Mouse (Mus musculus): ENCODE results near the gene Krtap5-1. TPM values are rescaled to one million over a fixed set of nuclear protein-coding genes. Genes with fewer than 3 reads are reported as not detected.
"Not testable (repeated sequence)": the region's sequence is repeated elsewhere in the genome, so short reads cannot be mapped to it uniquely, and the experiment has no call there.

The Krtap5-1 gene
- polyA plus RNA-seq, 1 experiment from 2014 or later = not detected

- no peak overlapping the region for H3K9ac ChIP-seq
- WGBS = 93% methylated on average over 6 of the region's 6 CpGs
- ATAC-seq (replicated peaks) = no peak
- no peak overlapping the region for H3K27ac ChIP-seq
- H3K36me3 ChIP-seq (replicated peaks) = no peaks in the 10 kb centered on the region
- H3K4me1 ChIP-seq = no peaks in the 10 kb centered on the region
- H3K9me3 ChIP-seq = no peaks in the 10 kb centered on the region
- no peaks in the 10 kb centered on the region for H3K27me3 ChIP-seq (replicated peaks)
- H3K4me2 ChIP-seq = no peak overlapping the region
- H3K4me3 ChIP-seq = no peak overlapping the region
Measured at GRCm38 (mm10) chr7:142322641-142323040, 25.7 kb upstream of the Krtap5-1 start.

GRCm38 (mm10) chr7:142321637-142322306 lies 24.9 kb upstream of the Krtap5-1 start:
- H3K27me3 ChIP-seq (replicated peaks); H3K9me3 ChIP-seq; H3K4me2 ChIP-seq; H3K27ac ChIP-seq; H3K4me1 ChIP-seq; H3K36me3 ChIP-seq (replicated peaks); H3K4me3 ChIP-seq; H3K9ac ChIP-seq; ATAC-seq (replicated peaks): not testable (repeated sequence)
- WGBS = 66% methylated on average over 5 of the region's 10 CpGs

- H3K4me3 ChIP-seq = no peak overlapping the region
- H3K36me3 ChIP-seq (replicated peaks) = no peaks in the 10 kb centered on the region
- H3K27me3 ChIP-seq (replicated peaks) = no peaks in the 10 kb centered on the region
- ATAC-seq (replicated peaks) = no peak
- no peak overlapping the region for H3K4me2 ChIP-seq
- H3K9me3 ChIP-seq = no peaks in the 10 kb centered on the region
- no peaks in the 10 kb centered on the region for H3K4me1 ChIP-seq
- no peak overlapping the region for H3K9ac ChIP-seq
- WGBS = 38% methylated on average over 2 of the region's 2 CpGs
- H3K27ac ChIP-seq = no peak overlapping the region
Measured at GRCm38 (mm10) chr7:142320906-142321305, 24.0 kb upstream of the Krtap5-1 start.

GRCm38 (mm10) chr7:142319124-142319523 lies 22.2 kb upstream of the Krtap5-1 start:
- Histone ChIP-seq H3K4me1 (peaks cover 5% of the 10 kb centered on the region; the same call in 1 of the 2 replicates), H3K9me3 (no peaks in the 10 kb centered on the region), H3K27ac (no peak overlapping the region), H3K9ac (no peak overlapping the region), H3K4me3 (no peak overlapping the region), H3K4me2 (no peak overlapping the region), H3K36me3 (replicated peaks) (no peaks in the 10 kb centered on the region), H3K27me3 (replicated peaks) (no peaks in the 10 kb centered on the region)
- WGBS = 74% methylated on average over 11 of the region's 11 CpGs
- ATAC-seq (replicated peaks) = no peak

- Histone ChIP-seq H3K9ac (no peak overlapping the region), H3K4me2 (no peak overlapping the region), H3K27ac (no peak overlapping the region), H3K4me1 (peaks cover 5% of the 10 kb centered on the region; the same call in 1 of the 2 replicates), H3K4me3 (no peak overlapping the region), H3K36me3 (replicated peaks) (no peaks in the 10 kb centered on the region), H3K9me3 (no peaks in the 10 kb centered on the region), H3K27me3 (replicated peaks) (no peaks in the 10 kb centered on the region)
- WGBS = 86% methylated on average over 5 of the region's 5 CpGs
- no peak for ATAC-seq (replicated peaks)
Measured at GRCm38 (mm10) chr7:142317216-142317615, 20.3 kb upstream of the Krtap5-1 start.

GRCm38 (mm10) chr7:142316558-142316957 lies 19.6 kb upstream of the Krtap5-1 start:
- H3K4me2 ChIP-seq = no peak overlapping the region
- no peak overlapping the region for H3K4me3 ChIP-seq
- no peaks in the 10 kb centered on the region for H3K36me3 ChIP-seq (replicated peaks)
- peaks cover 5% of the 10 kb centered on the region; the same call in 1 of the 2 replicates for H3K4me1 ChIP-seq
- peak; percentile 67; the same call in 1 of the 2 replicates for ATAC-seq (replicated peaks)
- 42% methylated on average over 6 of the region's 6 CpGs for WGBS
- no peaks in the 10 kb centered on the region for H3K27me3 ChIP-seq (replicated peaks)
- no peaks in the 10 kb centered on the region for H3K9me3 ChIP-seq
- H3K9ac ChIP-seq = no peak overlapping the region
- H3K27ac ChIP-seq = no peak overlapping the region

GRCm38 (mm10) chr7:142314600-142315285 lies 17.8 kb upstream of the Krtap5-1 start:
- Histone ChIP-seq H3K4me3 (no peak overlapping the region), H3K9ac (no peak overlapping the region), H3K9me3 (no peaks in the 10 kb centered on the region), H3K4me1 (peaks cover 5% of the 10 kb centered on the region; the same call in 1 of the 2 replicates), H3K4me2 (no peak overlapping the region), H3K27ac (no peak overlapping the region), H3K36me3 (replicated peaks) (no peaks in the 10 kb centered on the region), H3K27me3 (replicated peaks) (no peaks in the 10 kb centered on the region)
- 34% methylated on average over 5 of the region's 5 CpGs for WGBS
- no peak for ATAC-seq (replicated peaks)

- not testable (repeated sequence) for H3K4me1 ChIP-seq; H3K27ac ChIP-seq; H3K4me3 ChIP-seq; H3K9ac ChIP-seq; ATAC-seq (replicated peaks); H3K9me3 ChIP-seq; H3K4me2 ChIP-seq; H3K27me3 ChIP-seq (replicated peaks); H3K36me3 ChIP-seq (replicated peaks)
- 88% methylated on average over 1 of the region's 1 CpGs for WGBS
Measured at GRCm38 (mm10) chr7:142303929-142304328, 7.0 kb upstream of the Krtap5-1 start.

- H3K36me3 ChIP-seq (replicated peaks) = no peaks in the 10 kb centered on the region
- H3K27ac ChIP-seq = no peak within 1 kb of the TSS
- H3K4me2 ChIP-seq = no peak within 1 kb of the TSS
- H3K9ac ChIP-seq = no peak within 1 kb of the TSS
- ATAC-seq (replicated peaks) = no peak
- H3K9me3 ChIP-seq = no peaks in the 10 kb centered on the region
- WGBS = 72% methylated on average over 3 of the region's 3 CpGs
- no peaks in the 10 kb centered on the region for H3K4me1 ChIP-seq
- H3K27me3 ChIP-seq (replicated peaks) = no peaks in the 10 kb centered on the region
- H3K4me3 ChIP-seq = no peak within 1 kb of the TSS
Measured at GRCm38 (mm10) chr7:142303249-142303648, 6.3 kb upstream of the Krtap5-1 start, which contains the start of gene Krtap5-4. Gene Krtap5-4 (plus strand): TSS chr7:142303549.

- 30% methylated on average over 4 of the region's 4 CpGs for WGBS
- H3K4me1 ChIP-seq; ATAC-seq (replicated peaks); H3K4me2 ChIP-seq; H3K36me3 ChIP-seq (replicated peaks); H3K9me3 ChIP-seq; H3K27me3 ChIP-seq (replicated peaks); H3K4me3 ChIP-seq; H3K27ac ChIP-seq; H3K9ac ChIP-seq: not testable (repeated sequence)
Measured at GRCm38 (mm10) chr7:142296108-142296507, 810 bp downstream of the Krtap5-1 start.

- Histone ChIP-seq H3K36me3 (replicated peaks) (no peaks in the 10 kb centered on the region), H3K27ac (no peak overlapping the region), H3K9me3 (no peaks in the 10 kb centered on the region), H3K4me3 (no peak overlapping the region), H3K9ac (no peak overlapping the region), H3K27me3 (replicated peaks) (no peaks in the 10 kb centered on the region), H3K4me1 (no peaks in the 10 kb centered on the region), H3K4me2 (no peak overlapping the region)
- no peak for ATAC-seq (replicated peaks)
Measured at GRCm38 (mm10) chr7:142295418-142295817, 1.5 kb downstream of the Krtap5-1 start.

GRCm38 (mm10) chr7:142293851-142294250 lies 3.1 kb downstream of the Krtap5-1 start:
- not testable (repeated sequence) for H3K36me3 ChIP-seq (replicated peaks); H3K9me3 ChIP-seq; H3K27me3 ChIP-seq (replicated peaks); ATAC-seq (replicated peaks); H3K27ac ChIP-seq; H3K4me3 ChIP-seq; H3K4me2 ChIP-seq; H3K9ac ChIP-seq; H3K4me1 ChIP-seq
- 0% methylated on average over 2 of the region's 2 CpGs for WGBS
